8 mouse cellular contexts compared by ENCODE assay signal in genomic region chr7:28268042-28268531, GRCm38 (mm10). TPM values are rescaled to one million over a fixed set of nuclear protein-coding genes. Genes with fewer than 3 reads are reported as not detected.
DNase-seq lines count a peak whose midpoint lies in the region; ATAC-seq and TF ChIP-seq lines count a peak whose summit lies in the region.

No protein-coding gene starts in this region.

- peak overlapping the region; percentile 77 for H3K4me2 ChIP-seq in forebrain, embryonic 12.5 days
- H3K4me2 ChIP-seq in liver, postnatal 0 days (ENCODE audit: low read depth, low read length) = peak overlapping the region; percentile 72
- peak overlapping the region; percentile 70 for H3K4me2 ChIP-seq in neural tube, embryonic 15.5 days

- peaks cover 35% of the 10 kb centered on the region for H3K36me3 ChIP-seq in forebrain, embryonic 12.5 days (replicated peaks)
- H3K36me3 ChIP-seq in liver, postnatal 0 days (replicated peaks; ENCODE audit: insufficient read depth, low read length) = no peaks in the 10 kb centered on the region
- peaks cover 21% of the 10 kb centered on the region for H3K36me3 ChIP-seq in neural tube, embryonic 15.5 days

- H3K9me3 ChIP-seq in forebrain, embryonic 12.5 days = 0 out of 2 replicates have a peak, but pooled peaks cover 4% of the 10 kb centered on the region
- no peaks in the 10 kb centered on the region for H3K9me3 ChIP-seq in liver, postnatal 0 days (ENCODE audit: low read length)
- H3K9me3 ChIP-seq in neural tube, embryonic 15.5 days (replicated peaks) = no peaks in the 10 kb centered on the region

- no peak for TF ChIP-seq CTCF in liver, postnatal 0 days (IDR thresholded peaks at IDR 0.05; ENCODE audit: low read depth)

- H3K4me3 ChIP-seq in forebrain, embryonic 12.5 days (replicated peaks) = peak overlapping the region; percentile 95
- H3K4me3 ChIP-seq in liver, postnatal 0 days (ENCODE audit: low read depth, low read length) = peak overlapping the region; percentile 54
- H3K4me3 ChIP-seq in neural tube, embryonic 15.5 days (replicated peaks) = peak overlapping the region; percentile 95

- peak overlapping the region; percentile 98 for H3K9ac ChIP-seq in forebrain, embryonic 12.5 days
- H3K9ac ChIP-seq in liver, postnatal 0 days (replicated peaks) = peak overlapping the region; percentile 68
- peak overlapping the region; percentile 100 for H3K9ac ChIP-seq in neural tube, embryonic 15.5 days (replicated peaks)

- intact Hi-C loops in heart, postnatal 10 days (cut with DNase I) = no loop called here

- peak; percentile 80 for ATAC-seq in forebrain, embryonic 12.5 days (ENCODE audit: low FRiP score)
- peak; percentile 70 for ATAC-seq in liver, postnatal 0 days
- peak; percentile 80 for ATAC-seq in neural tube, embryonic 15.5 days (ENCODE audit: low FRiP score)

- no peak for TF ChIP-seq EP300 in liver, postnatal 0 days (IDR thresholded peaks at IDR 0.05; ENCODE audit: low read depth)

- no peaks in the 10 kb centered on the region for H3K27me3 ChIP-seq in forebrain, embryonic 12.5 days
- peaks cover 8% of the 10 kb centered on the region; the same call in 1 of the 2 replicates for H3K27me3 ChIP-seq in liver, postnatal 0 days (ENCODE audit: insufficient read depth, low read length)
- H3K27me3 ChIP-seq in neural tube, embryonic 15.5 days (replicated peaks) = no peaks in the 10 kb centered on the region

- DNase-seq in CD4-positive helper T cell, adult 2 months (ENCODE audit: low read depth, low spot score) = peak; percentile 48
- DNase-seq in brain, adult 2 months (ENCODE audit: low read depth, low spot score) = peak; percentile 78
- peak; percentile 65 to 69 for DNase-seq in heart, postnatal 10 days
- DNase-seq in kidney, postnatal 25 days = peak; percentile 58 to 77
- peak; percentile 54 for DNase-seq in liver, postnatal 0 days
- peak; percentile 35 to 42 for DNase-seq in thymus, postnatal 36 days

- WGBS in forebrain, embryonic 12.5 days = 2% methylated on average over 62 of the region's 62 CpGs
- 2% methylated on average over 38 of the region's 62 CpGs for WGBS in liver, postnatal 0 days (ENCODE audit: insufficient replicate concordance)
- under 1% methylated on average over 51 of the region's 62 CpGs for WGBS in neural tube, embryonic 15.5 days

- H3K27ac ChIP-seq in forebrain, embryonic 12.5 days = peak overlapping the region; percentile 94
- peak overlapping the region; percentile 39; the same call in 1 of the 2 replicates for H3K27ac ChIP-seq in liver, postnatal 0 days (ENCODE audit: low read depth)
- peak overlapping the region; percentile 94 for H3K27ac ChIP-seq in neural tube, embryonic 15.5 days (replicated peaks)

- peaks cover 15% of the 10 kb centered on the region for H3K4me1 ChIP-seq in forebrain, embryonic 12.5 days
- H3K4me1 ChIP-seq in liver, postnatal 0 days (ENCODE audit: insufficient read depth) = no peaks in the 10 kb centered on the region
- peaks cover 24% of the 10 kb centered on the region for H3K4me1 ChIP-seq in neural tube, embryonic 15.5 days

RNA-seq across cellular contexts. Expression of gene Eid2, which starts 0.4 kb away (rescaled TPM):
- polyA plus RNA-seq in forebrain, embryonic 12.5 days (2016; fragmentation: Nextera tagmentation; extraction: Ambion mirVana) = 3.8 and 7.1 TPM in 2 replicates
- 10 to 100 TPM; 17.1 to 17.2 TPM for total RNA-seq in heart, postnatal 10 days (2021)
- 1.3 and 1.4 TPM in 2 replicates for polyA plus RNA-seq in liver, postnatal 0 days (2015; fragmentation: Nextera tagmentation; extraction: Ambion mirVana)
- polyA plus RNA-seq in neural tube, embryonic 15.5 days (2015; fragmentation: Nextera tagmentation; extraction: Ambion mirVana) = 6.9 and 18.2 TPM in 2 replicates

RNA-seq across cellular contexts. Expression of gene Eid2b, which starts 9.5 kb away (rescaled TPM):
- 24.1 and 27.8 TPM in 2 replicates for polyA plus RNA-seq in forebrain, embryonic 12.5 days (2016; fragmentation: Nextera tagmentation; extraction: Ambion mirVana)
- 10 to 100 TPM; 10.9 to 11.1 TPM for total RNA-seq in heart, postnatal 10 days (2021)
- polyA plus RNA-seq in liver, postnatal 0 days (2015; fragmentation: Nextera tagmentation; extraction: Ambion mirVana) = 3.4 and 3.9 TPM in 2 replicates
- polyA plus RNA-seq in neural tube, embryonic 15.5 days (2015; fragmentation: Nextera tagmentation; extraction: Ambion mirVana) = 33.5 and 37.7 TPM in 2 replicates

RNA-seq across cellular contexts. Expression of gene Selenov, which starts 22.9 kb away (rescaled TPM):
- polyA plus RNA-seq in forebrain, embryonic 12.5 days (2016; fragmentation: Nextera tagmentation; extraction: Ambion mirVana) = 0.41 and 0.94 TPM in 2 replicates
- not detected for total RNA-seq in heart, postnatal 10 days (2021)
- 0.12 TPM in 1 of 2 replicates, not detected in the other for polyA plus RNA-seq in liver, postnatal 0 days (2015; fragmentation: Nextera tagmentation; extraction: Ambion mirVana)
- polyA plus RNA-seq in neural tube, embryonic 15.5 days (2015; fragmentation: Nextera tagmentation; extraction: Ambion mirVana) = 1.8 and 2.4 TPM in 2 replicates

RNA-seq across cellular contexts. Expression of gene Dll3, which starts 34.0 kb away (rescaled TPM):
- 42.9 and 43.5 TPM in 2 replicates for polyA plus RNA-seq in forebrain, embryonic 12.5 days (2016; fragmentation: Nextera tagmentation; extraction: Ambion mirVana)
- not detected for total RNA-seq in heart, postnatal 10 days (2021)
- polyA plus RNA-seq in liver, postnatal 0 days (2015; fragmentation: Nextera tagmentation; extraction: Ambion mirVana) = 0.12 TPM in 1 of 2 replicates, not detected in the other
- polyA plus RNA-seq in neural tube, embryonic 15.5 days (2015; fragmentation: Nextera tagmentation; extraction: Ambion mirVana) = 18.6 and 19.8 TPM in 2 replicates

RNA-seq across cellular contexts. Expression of gene Timm50, which starts 43.8 kb away (rescaled TPM):
- polyA plus RNA-seq in forebrain, embryonic 12.5 days (2016; fragmentation: Nextera tagmentation; extraction: Ambion mirVana) = 189 and 196 TPM in 2 replicates
- total RNA-seq in heart, postnatal 10 days (2021) = 10 to 100 TPM; 54.8 to 58.8 TPM
- 52.0 and 53.9 TPM in 2 replicates for polyA plus RNA-seq in liver, postnatal 0 days (2015; fragmentation: Nextera tagmentation; extraction: Ambion mirVana)
- 125 and 136 TPM in 2 replicates for polyA plus RNA-seq in neural tube, embryonic 15.5 days (2015; fragmentation: Nextera tagmentation; extraction: Ambion mirVana)

Comparison
In these comparisons a context has a peak if more than half of its experiments do, and no peak if none do; other contexts are left out.
1. Peak in every context shown above with its lines: DNase-seq, ATAC-seq, H3K4me3 ChIP-seq and H3K27ac ChIP-seq.
2. H3K27ac ChIP-seq: peak in every context shown above with its lines; median percentile 94 in forebrain, embryonic 12.5 days; 94 in neural tube, embryonic 15.5 days; 39 in liver, postnatal 0 days.